Mouse (Mus musculus) A20 (cell line): Measurements from ENCODE around the gene Dusp8.
"Not testable (repeated sequence)": the region's sequence is repeated elsewhere in the genome, so short reads cannot be mapped to it uniquely, and the experiment has no call there.

Source experiments
- DNase-seq: peaks from one replicate; pipeline ENCODE4 v3.0.0-alpha.2; 2011; ENCODE audit warnings: low read depth, low spot score

Gene Dusp8

DNA sequence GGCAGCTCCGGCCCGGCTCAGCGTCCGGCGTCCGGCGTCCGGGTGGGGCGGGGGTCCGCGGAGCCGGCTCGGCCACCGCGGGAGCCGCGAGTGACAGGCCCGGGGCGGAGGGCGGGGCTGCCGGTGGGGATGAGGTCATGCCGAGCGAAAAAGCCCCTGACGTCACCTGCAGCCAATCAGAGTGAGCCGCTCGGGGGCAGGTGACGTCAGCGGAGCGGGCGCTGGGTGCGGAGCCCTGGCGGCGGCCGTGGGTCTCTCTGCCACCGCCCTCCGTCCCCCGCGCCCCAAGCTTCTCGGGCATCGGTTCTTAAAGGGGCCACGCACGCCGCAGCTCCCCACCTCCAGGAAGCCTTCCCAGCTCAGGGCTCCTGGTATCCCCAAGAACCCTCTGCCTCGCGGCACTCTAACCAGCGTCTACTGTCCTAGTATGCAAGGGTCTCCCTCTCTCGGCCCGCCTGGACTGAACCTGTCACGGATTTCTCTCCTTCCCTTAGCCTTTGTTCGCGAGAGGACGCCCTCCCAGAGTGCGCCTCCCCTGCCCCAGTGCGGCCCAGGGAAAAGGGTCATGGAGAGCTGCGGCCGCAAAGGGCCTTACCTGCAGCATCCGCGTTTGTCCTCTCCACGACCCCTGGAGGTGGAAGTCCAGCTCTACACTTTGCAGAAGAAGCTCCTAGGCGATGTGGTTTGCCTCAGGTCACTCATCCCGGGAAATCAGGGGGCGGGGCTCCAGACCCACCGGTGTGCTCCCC, at the start of gene Dusp8:
TSS of gene Dusp8 (minus strand) at position 661 of the 749 bp plus-strand sequence.
- DNase-seq, result peak; percentile 75

- no peak for DNase-seq
Observed at GRCm38 (mm10) chr7:142144507-142144906, 48.9 kb upstream of the Dusp8 start, which contains the start of gene Gm45337. Gene Gm45337, minus strand, starts transcription at chr7:142144607.

DNA sequence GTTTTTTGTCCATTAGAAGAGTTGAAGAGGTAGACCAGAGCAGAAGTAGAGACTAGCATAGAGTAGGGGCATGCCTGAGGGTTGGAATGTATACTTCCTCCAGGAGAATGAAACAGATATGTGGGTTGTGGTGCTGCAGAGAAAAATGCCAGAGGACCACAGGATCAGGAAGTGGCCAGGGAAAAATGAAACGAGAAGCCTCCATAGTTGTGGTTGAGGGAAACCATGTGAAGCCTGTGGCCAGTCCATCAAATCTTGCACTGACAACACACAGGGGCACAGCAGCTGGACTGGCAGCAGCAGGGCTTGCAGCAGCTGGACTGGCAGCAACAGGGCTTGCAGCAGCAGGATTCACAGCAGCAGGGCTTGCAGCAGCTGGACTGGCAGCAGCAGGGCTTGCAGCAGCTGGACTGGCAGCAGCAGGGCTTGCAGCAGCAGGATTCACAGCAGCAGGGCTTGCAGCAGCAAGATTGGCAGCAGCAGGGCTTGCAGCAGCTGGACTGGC, 47.9 kb upstream of the Dusp8 start:
- DNase-seq, result not testable (repeated sequence)

DNA sequence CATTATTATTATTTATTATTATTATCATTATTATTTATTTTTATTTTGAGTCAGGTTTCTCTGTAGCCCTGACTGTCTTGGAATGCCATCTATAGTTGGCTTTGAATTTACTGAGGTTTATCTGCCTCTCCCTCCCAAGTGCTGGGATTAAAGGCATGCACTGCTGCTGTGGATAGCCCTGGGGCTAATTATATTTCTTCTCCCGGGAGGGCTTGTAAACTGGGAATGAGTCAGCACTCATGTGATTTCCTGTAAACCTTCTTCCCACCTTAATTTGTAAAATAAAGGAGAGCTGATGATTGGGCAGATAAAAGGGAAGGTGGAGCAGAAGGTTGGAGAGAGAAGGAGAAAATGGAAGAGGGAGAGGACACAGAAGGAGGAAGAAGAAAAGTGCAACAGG, 45.1 kb upstream of the Dusp8 start:
- no peak for DNase-seq

- DNase-seq, result not testable (repeated sequence)
Observed at GRCm38 (mm10) chr7:142135934-142136333, 40.3 kb upstream of the Dusp8 start, which contains the start of gene Gm39115. Gene Gm39115, minus strand, starts transcription at chr7:142136034.

DNA sequence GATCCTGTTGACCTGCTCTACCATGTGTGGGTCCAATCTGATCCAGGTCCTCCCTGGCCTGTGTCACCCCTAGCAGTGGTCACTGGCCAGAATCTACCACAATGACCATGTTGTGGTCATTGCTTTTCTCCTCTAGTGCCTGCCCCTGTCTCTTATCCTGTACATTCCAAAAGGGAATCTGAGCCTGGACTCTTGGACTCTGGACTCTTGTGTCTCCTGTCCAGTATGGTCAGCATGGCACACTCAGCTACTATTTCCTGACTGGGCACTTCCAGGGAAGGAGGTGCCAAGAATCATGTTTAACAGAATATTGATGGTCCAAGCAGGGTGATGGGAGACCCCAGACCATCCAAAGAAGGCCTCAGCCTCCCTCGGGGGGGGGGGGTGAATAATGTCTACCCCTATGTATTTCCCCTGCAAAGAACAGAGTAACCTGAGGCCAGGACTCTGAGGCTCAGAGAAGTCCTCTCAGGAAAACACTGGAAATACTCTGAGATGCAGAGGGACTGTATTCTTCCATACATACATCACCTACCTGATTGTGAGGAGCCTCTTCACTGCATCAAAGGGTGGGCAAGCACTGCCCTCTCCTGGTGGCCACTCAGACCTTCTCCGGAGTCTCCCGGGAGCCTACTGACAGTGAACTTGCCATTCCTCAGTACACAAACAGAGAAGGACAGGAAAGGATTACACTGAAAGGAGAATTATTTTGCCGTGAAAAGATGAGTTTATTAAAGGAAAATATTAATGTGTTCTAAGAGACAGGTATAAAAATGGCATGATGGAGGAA, 38.8 kb upstream of the Dusp8 start:
- no peak for DNase-seq

GRCm38 (mm10) chr7:142128843-142129242, 33.2 kb upstream of the Dusp8 start:
- DNase-seq, result peak; percentile 15

- DNase-seq, result not testable (repeated sequence)
Observed at GRCm38 (mm10) chr7:142120629-142121028, 25.0 kb upstream of the Dusp8 start, which contains the start of gene Gm45618. Gene Gm45618, minus strand, starts transcription at chr7:142120729.

DNA sequence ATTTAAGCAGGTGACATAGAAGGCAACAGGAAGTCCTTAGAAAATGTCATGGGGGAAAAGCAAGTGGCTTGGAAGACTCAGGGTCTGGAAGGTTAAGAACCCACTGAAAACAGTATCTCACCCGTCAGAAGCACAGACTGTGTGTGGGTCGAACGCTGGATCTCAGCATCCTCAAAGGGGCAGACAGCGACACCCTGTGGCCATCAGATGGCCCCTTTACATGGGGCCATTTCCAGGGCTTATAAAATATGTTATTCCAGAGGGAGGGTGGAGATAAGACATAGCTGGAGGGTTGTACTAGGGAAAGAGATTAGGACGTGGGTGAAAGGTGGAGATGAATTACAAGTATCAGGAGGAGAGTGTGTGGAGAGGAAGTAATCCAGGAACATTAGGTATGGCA, 24.0 kb upstream of the Dusp8 start:
- DNase-seq, result peak; percentile 28

DNA sequence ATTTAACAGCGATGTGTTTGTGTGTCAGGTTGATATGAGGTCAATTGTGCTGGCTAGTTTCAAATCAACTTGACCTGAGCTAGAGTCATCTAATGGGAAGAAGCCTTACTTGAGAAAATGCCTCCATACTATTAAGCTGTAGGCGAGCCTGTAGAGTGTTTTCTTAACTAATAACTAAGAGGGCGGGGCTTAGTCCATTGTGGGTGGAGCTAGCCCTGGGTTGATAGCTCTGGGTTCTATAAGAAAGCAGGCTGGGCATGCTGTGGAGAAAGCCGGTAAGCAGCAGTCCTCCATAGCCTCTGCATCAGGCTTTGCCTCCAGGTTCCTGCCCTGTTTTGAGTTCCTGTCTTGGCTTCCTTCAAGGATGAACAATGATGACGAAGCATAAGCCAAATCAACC, 9.1 kb upstream of the Dusp8 start:
- DNase-seq, result no peak

DNA sequence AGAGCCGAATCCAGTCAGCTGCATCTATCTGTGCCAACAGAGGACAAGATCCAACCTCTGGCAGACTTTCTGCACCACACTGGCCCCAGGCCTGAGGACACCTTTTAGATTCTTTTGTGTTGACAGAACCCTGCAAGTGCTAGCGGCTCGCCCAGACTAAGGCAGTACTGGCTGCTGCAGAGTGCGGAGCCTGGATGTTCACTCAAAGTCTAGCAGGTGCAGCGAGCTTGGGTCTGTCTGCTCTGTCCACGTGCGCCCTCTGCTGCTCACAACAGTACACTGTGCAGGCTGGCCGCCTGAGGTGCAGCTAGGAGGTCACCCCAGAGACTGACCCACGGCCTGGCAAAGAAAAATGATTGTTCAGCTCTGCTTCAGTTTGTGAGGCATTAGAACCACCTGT, 2.1 kb upstream of the Dusp8 start:
- DNase-seq, result peak; percentile 79

DNA sequence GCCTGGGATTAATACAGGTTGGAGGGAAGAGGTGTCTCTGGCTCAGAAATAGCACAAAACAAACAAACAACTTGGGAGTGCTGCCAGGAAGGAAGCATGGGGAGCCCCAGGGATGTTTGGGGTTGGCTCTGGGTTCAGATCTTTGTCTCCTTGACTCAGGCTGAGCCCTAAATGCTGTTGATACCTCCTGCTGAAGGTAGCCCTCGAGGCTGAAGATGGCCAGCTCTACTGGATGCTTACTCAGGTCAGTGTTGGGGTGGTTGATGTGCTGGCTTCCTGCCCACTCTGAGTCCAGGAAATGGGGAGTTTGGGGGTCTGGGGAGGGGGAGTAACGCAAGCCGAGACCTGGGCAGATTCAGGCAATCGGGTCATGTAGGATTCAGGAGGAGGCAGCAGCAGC, 1.1 kb upstream of the Dusp8 start:
- no peak for DNase-seq

GRCm38 (mm10) chr7:142094301-142095143, 1.1 kb downstream of the Dusp8 start:
- DNase-seq, result no peak

- DNase-seq, result no peak
Observed at GRCm38 (mm10) chr7:142093696-142094240, 1.9 kb downstream of the Dusp8 start.

DNA sequence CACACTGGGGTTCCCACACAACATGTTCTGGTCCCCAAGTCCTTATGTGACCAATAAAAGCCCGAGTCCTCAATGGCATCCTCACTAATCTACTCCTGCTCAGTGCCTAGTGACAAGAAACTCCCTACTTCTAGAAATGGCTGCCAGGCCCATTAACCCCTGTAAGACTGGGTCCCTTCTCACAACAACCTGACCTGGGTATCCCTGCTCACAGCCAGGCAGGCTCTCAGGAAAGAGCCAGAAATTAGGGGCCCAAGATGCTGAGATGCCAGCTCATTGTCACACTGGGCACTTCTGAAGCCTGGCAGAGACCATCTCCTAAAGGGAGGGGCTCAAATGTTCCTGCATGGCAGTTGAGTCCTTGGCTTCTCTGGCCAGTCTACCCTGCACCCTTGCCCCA, 2.7 kb downstream of the Dusp8 start:
- no peak for DNase-seq

GRCm38 (mm10) chr7:142091848-142092247, 3.8 kb downstream of the Dusp8 start:
- no peak for DNase-seq

- no peak for DNase-seq
Observed at GRCm38 (mm10) chr7:142089648-142090447, 5.8 kb downstream of the Dusp8 start.

GRCm38 (mm10) chr7:142088886-142089285, 6.8 kb downstream of the Dusp8 start:
- DNase-seq, result no peak

GRCm38 (mm10) chr7:142087069-142087652, 8.5 kb downstream of the Dusp8 start:
- DNase-seq, result no peak
